Mouse (Mus musculus) kidney, embryonic 14.5 days (tissue): ENCODE data around the gene Rtf2. TPM values are rescaled to one million over a fixed set of nuclear protein-coding genes. Genes with fewer than 3 reads are reported as not detected.

Experiments
- ATAC-seq: fragments of 200-750 bp; cut with Nextera tagmentation; 2 replicates; pipeline ENCODE4 v1.8.0; 2017; ENCODE audit warnings: moderate number of reproducible peaks, mild to moderate bottlenecking, moderate TSS enrichment, moderate library complexity; ENCODE audit not compliant: low FRiP score, low TSS enrichment
- H3K27ac ChIP-seq: fragments of 300-500 bp; sonication (generic); 2 replicates; pipeline ENCODE4 v1.5.1; 2014; ENCODE audit warnings: low read depth, mild to moderate bottlenecking, low read length, moderate library complexity, mixed read lengths
- H3K27me3 ChIP-seq: fragments of 300-500 bp; sonication (generic); 2 replicates; pipeline ENCODE4 v1.6.1; 2014; ENCODE audit warnings: mild to moderate bottlenecking, low read length; ENCODE audit not compliant: control insufficient read depth, insufficient read depth
- H3K36me3 ChIP-seq: fragments of 300-500 bp; sonication (generic); 2 replicates; pipeline ENCODE4 v1.6.1; 2014; ENCODE audit warnings: low read length, mixed read lengths; ENCODE audit not compliant: control insufficient read depth, insufficient read depth
- H3K4me1 ChIP-seq: fragments of 300-500 bp; sonication (generic); 2 replicates; pipeline ENCODE4 v1.6.1; 2014; ENCODE audit warnings: low read length, mixed read lengths; ENCODE audit not compliant: control insufficient read depth, insufficient read depth
- H3K4me2 ChIP-seq: fragments of 300-500 bp; sonication (generic); replicated peaks from 2 replicates; pipeline ENCODE4 v1.6.1; 2014; ENCODE audit warnings: low read depth, mild to moderate bottlenecking, low read length
- H3K4me3 ChIP-seq: fragments of 300-500 bp; sonication (generic); 2 replicates; pipeline ENCODE4 v1.5.1; 2014; ENCODE audit warnings: mild to moderate bottlenecking, low read length
- H3K9ac ChIP-seq: fragments of 300-500 bp; sonication (generic); 2 replicates; pipeline ENCODE4 v1.6.1; 2014; ENCODE audit warnings: low read depth, mild to moderate bottlenecking, low read length, moderate library complexity
- H3K9me3 ChIP-seq: fragments of 300-500 bp; sonication (generic); 2 replicates; pipeline ENCODE4 v1.6.1; 2016; ENCODE audit warnings: low read length; ENCODE audit not compliant: control insufficient read depth
- WGBS: fragments of 180-500 bp; shearing (Covaris S2); extraction: QIAGEN DNeasy Blood & Tissue Kit; methylation state at CpG from one replicate; pipeline ENCODE4 v1.1.7; 2014; 5-methylcytosine and 5-hydroxymethylcytosine counted together
- polyA plus RNA-seq: library from polyadenylated mRNA; unstranded; fragments of >200 nt; fragmentation: Nextera tagmentation; extraction: Ambion mirVana; gene quantifications from 2 replicates; pipeline ENCODE4 v1.2.1, GENCODE M21; 2014

The Rtf2 gene
- polyA plus RNA-seq, 1 experiment from 2014 or later: 74.4 TPM

DNA sequence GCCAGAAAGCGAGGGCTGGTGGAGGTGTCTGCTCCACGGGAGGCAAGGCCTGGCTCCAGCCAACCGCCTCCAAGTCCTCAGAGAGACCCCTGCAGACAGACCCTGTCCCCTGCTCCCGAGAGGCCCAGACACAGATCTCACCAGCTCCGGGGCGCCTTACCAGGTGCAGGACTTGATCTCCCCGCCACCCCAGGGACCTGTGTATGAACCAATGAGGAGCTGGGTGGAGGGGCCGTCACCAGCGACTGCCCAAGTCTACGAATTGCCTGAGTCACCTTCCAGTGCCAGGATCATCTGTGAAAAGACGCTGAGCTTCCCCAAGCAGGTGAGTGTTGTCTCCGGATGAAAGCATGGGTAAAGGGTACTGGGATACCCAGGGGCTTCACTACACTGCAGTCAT lies 24.1 kb upstream of the Rtf2 start:
- Histone ChIP-seq H3K27me3 (no peaks in the 10 kb centered on the region), H3K9me3 (no peaks in the 10 kb centered on the region), H3K27ac (no peak overlapping the region), H3K36me3 (no peaks in the 10 kb centered on the region), H3K4me3 (no peak overlapping the region), H3K4me2 (no peak overlapping the region), H3K4me1 (peaks cover 15% of the 10 kb centered on the region), H3K9ac (no peak overlapping the region)
- 63% methylated on average over 12 of the region's 12 CpGs for WGBS
- no peak for ATAC-seq

- WGBS: 85% methylated on average over 5 of the region's 5 CpGs
- Histone ChIP-seq H3K4me3 (no peak overlapping the region), H3K9ac (no peak overlapping the region), H3K4me2 (no peak overlapping the region), H3K36me3 (no peaks in the 10 kb centered on the region), H3K4me1 (peaks cover 15% of the 10 kb centered on the region), H3K9me3 (no peaks in the 10 kb centered on the region), H3K27me3 (no peaks in the 10 kb centered on the region), H3K27ac (no peak overlapping the region)
- ATAC-seq: no peak
These were observed 23.5 kb upstream of the Rtf2 start for GRCm38 (mm10) chr2:172416876-172417275.

DNA sequence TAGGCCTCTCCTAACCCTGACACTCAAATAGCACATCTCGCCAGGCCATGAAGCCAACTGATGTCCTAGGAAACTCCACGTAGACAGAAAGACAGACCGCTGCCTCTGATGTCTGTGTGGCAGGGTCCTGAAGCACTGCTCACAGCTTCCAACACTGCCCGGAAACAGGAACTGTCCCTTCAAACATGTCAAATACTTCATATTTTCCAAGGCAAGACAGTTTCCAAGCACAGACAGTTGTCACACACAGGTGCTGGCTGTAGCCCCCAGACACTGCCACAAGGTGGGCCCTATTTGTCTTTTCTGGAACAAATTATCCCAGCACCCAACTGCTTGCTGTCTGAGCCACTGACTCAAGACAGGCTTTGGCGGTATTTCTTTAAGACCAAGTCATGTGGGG lies 22.1 kb upstream of the Rtf2 start:
- H3K4me2 ChIP-seq: no peak overlapping the region
- WGBS: 90% methylated on average over 5 of the region's 5 CpGs
- H3K4me3 ChIP-seq: no peak overlapping the region
- ATAC-seq: no peak
- H3K27ac ChIP-seq: no peak overlapping the region
- peaks cover 7% of the 10 kb centered on the region for H3K4me1 ChIP-seq
- no peaks in the 10 kb centered on the region for H3K9me3 ChIP-seq
- H3K9ac ChIP-seq: no peak overlapping the region
- H3K36me3 ChIP-seq: no peaks in the 10 kb centered on the region
- H3K27me3 ChIP-seq: no peaks in the 10 kb centered on the region

DNA sequence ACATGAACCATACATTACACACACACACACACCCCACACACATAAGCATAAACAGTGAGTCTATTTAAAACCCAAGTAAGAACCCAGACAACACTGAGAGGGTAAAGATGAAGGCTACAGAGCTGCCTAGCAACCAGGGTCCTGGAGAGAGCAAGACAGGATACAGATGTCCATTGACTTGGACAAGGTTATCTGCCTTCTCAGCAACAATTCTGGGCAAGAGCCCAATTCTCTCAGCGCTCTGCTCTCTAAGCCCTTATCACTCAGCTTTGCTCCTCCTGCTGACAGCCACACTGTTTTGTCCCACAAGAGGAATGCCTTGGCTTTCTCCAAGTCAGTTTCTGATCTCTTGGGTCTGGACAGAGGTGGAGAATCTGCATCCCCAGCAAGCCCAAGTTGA lies 9.7 kb upstream of the Rtf2 start:
- no peak overlapping the region for H3K4me3 ChIP-seq
- H3K36me3 ChIP-seq: no peaks in the 10 kb centered on the region
- ATAC-seq: peak; percentile 49; the same call in 1 of the 2 replicates
- no peak overlapping the region for H3K9ac ChIP-seq
- no peaks in the 10 kb centered on the region for H3K27me3 ChIP-seq
- no peak overlapping the region for H3K4me2 ChIP-seq
- no peaks in the 10 kb centered on the region for H3K4me1 ChIP-seq
- no peaks in the 10 kb centered on the region for H3K9me3 ChIP-seq
- WGBS: 63% methylated on average over 1 of the region's 1 CpGs
- no peak overlapping the region for H3K27ac ChIP-seq

DNA sequence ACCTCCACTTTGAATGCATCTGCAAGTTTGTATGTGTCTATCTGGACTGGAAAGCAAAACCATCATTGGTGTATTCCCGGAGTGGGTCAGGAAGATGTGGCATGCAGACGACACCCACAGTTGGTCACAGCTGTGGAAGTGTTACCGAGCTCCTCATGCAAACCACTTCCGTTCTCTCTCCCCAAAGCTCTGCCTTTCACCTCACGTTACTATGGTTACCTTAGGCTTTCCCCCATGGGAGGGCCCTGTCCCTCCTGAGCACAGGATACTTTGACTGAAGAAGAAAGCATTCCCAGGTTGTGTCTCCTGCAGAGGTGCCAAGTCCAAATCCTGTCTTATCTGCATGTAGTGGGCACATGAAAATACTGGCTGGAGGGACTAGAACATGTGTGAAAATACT lies 6.6 kb upstream of the Rtf2 start:
- ATAC-seq: no peak
- no peak overlapping the region for H3K9ac ChIP-seq
- H3K4me2 ChIP-seq: no peak overlapping the region
- H3K4me1 ChIP-seq: no peaks in the 10 kb centered on the region
- H3K27ac ChIP-seq: no peak overlapping the region
- H3K4me3 ChIP-seq: no peak overlapping the region
- H3K36me3 ChIP-seq: no peaks in the 10 kb centered on the region
- 47% methylated on average over 5 of the region's 5 CpGs for WGBS
- H3K9me3 ChIP-seq: no peaks in the 10 kb centered on the region
- H3K27me3 ChIP-seq: no peaks in the 10 kb centered on the region

DNA sequence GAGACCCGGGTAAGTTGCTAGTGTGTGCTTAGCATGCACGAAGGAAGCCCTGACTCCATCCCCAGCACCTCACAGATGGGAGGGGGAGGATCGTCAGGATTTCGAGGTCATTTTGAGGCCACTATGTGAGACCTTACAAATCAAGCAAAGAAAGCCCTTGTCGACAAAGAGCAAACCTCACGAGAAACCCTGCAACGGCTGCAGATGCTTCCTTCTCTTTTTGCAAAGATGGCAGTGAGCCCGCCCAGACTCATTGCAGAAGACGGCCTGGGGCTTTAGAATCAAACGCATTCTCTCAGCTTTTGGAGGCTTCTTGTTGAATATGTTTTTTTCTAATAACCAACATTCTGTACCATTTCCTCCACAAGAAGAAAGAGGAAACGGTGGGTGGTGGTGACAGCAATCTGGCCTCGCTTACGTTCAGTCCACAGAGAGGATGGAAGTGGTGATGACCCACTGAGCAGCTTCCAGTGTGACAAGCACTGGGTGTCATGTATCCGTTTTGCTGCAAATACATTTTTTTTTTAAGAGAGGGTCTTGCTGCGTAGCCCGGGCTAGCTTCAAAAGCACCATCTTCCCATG lies 2.9 kb upstream of the Rtf2 start:
- Histone ChIP-seq H3K4me3 (no peak overlapping the region), H3K9ac (no peak overlapping the region), H3K27ac (no peak overlapping the region), H3K4me2 (no peak overlapping the region), H3K36me3 (no peaks in the 10 kb centered on the region), H3K27me3 (no peaks in the 10 kb centered on the region), H3K9me3 (no peaks in the 10 kb centered on the region), H3K4me1 (peaks cover 14% of the 10 kb centered on the region; the same call in 1 of the 2 replicates)
- ATAC-seq: no peak
- 70% methylated on average over 16 of the region's 16 CpGs for WGBS

- WGBS: 1% methylated on average over 21 of the region's 21 CpGs
- Histone ChIP-seq H3K4me2 (peak overlapping the region; percentile 71), H3K27ac (no peak overlapping the region), H3K4me3 (peak overlapping the region; percentile 77), H3K36me3 (peaks cover under 1% of the 10 kb centered on the region; the same call in 1 of the 2 replicates), H3K27me3 (no peaks in the 10 kb centered on the region), H3K9ac (peak overlapping the region; percentile 67), H3K9me3 (no peaks in the 10 kb centered on the region), H3K4me1 (peaks cover 14% of the 10 kb centered on the region; the same call in 1 of the 2 replicates)
- no peak; the same call in 1 of the 2 replicates for ATAC-seq
These were observed 267 bp downstream of the Rtf2 start for GRCm38 (mm10) chr2:172440640-172441005.

DNA sequence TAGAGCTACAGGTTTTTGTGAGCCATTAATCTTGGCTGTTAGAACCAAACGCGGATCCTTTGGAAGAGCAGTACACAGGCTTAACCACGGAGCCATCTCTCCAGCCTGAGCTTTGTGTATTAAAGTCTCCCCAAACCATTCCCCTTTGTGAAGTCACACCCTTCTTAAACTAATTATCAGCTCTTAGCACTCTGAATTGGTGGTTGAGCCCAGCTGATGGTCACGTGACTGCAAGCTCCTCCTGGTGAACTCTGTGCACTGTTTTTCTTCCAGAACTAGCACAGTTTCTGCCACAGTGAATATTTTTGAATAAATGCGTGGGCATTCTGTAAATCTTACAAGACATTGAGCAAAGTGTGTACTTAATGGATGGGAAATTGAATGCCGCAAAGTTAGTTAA lies 820 bp downstream of the Rtf2 start:
- no peaks in the 10 kb centered on the region for H3K27me3 ChIP-seq
- peaks cover 14% of the 10 kb centered on the region; the same call in 1 of the 2 replicates for H3K4me1 ChIP-seq
- no peaks in the 10 kb centered on the region for H3K9me3 ChIP-seq
- no peak overlapping the region for H3K27ac ChIP-seq
- ATAC-seq: no peak
- peaks cover 6% of the 10 kb centered on the region; the same call in 1 of the 2 replicates for H3K36me3 ChIP-seq
- H3K9ac ChIP-seq: peak overlapping the region; percentile 67
- H3K4me2 ChIP-seq: peak overlapping the region; percentile 71
- peak overlapping the region; percentile 77 for H3K4me3 ChIP-seq
- WGBS: 32% methylated on average over 6 of the region's 6 CpGs

DNA sequence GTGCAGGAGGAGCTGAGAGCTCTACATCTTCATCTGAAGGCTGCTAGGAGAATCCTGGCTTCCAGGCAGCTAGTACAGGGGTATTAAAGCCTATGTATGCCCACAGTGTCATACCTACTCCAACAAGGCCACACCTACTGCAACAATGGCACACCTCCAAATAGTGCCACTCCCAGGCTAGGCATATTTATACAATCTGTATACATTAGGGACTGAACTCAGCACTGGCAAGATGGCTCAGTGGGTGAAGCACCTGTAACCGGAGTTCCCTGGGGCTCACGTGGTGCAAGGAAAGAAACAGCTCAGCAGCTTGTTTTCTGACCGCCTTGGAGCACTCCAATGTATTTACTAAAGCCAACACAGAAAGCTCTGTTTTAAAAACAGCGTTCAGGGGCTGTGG lies 5.3 kb downstream of the Rtf2 start:
- Histone ChIP-seq H3K27me3 (no peaks in the 10 kb centered on the region), H3K4me2 (no peak overlapping the region), H3K4me1 (peaks cover 8% of the 10 kb centered on the region; the same call in 1 of the 2 replicates), H3K9ac (no peak overlapping the region), H3K9me3 (no peaks in the 10 kb centered on the region), H3K4me3 (no peak overlapping the region), H3K27ac (no peak overlapping the region), H3K36me3 (peaks cover 49% of the 10 kb centered on the region)
- ATAC-seq: no peak
- whole genome bisulfite sequencing: 94% methylated on average over 4 of the region's 4 CpGs
